ENCODE assay signal across 7 mouse cellular contexts in genomic region chr8:126660658-126661316, GRCm38 (mm10).
DNase-seq lines count a peak whose midpoint lies in the region; ATAC-seq and TF ChIP-seq lines count a peak whose summit lies in the region.

No protein-coding gene starts in this region.

- H3K27ac ChIP-seq in thymus, adult 2 months (ENCODE audit: control insufficient read depth, insufficient read depth, low read length), result peak overlapping the region; percentile 51
- peak overlapping the region; percentile 90 for H3K27ac ChIP-seq in forebrain, embryonic 12.5 days
- peak overlapping the region; percentile 95 for H3K27ac ChIP-seq in midbrain, embryonic 15.5 days

- H3K27me3 ChIP-seq in thymus, adult 2 months (ENCODE audit: control insufficient read depth, insufficient read depth, low read length), result no peaks in the 10 kb centered on the region
- H3K27me3 ChIP-seq in forebrain, embryonic 12.5 days, result no peaks in the 10 kb centered on the region
- no peaks in the 10 kb centered on the region for H3K27me3 ChIP-seq in midbrain, embryonic 15.5 days (replicated peaks)

- H3K4me3 ChIP-seq in thymus, adult 2 months (ENCODE audit: control insufficient read depth, insufficient read depth, low read length), result no peak overlapping the region
- H3K4me3 ChIP-seq in forebrain, embryonic 12.5 days (replicated peaks), result no peak overlapping the region
- H3K4me3 ChIP-seq in midbrain, embryonic 15.5 days, result no peak overlapping the region

- H3K4me2 ChIP-seq in forebrain, embryonic 12.5 days, result peak overlapping the region; percentile 47
- H3K4me2 ChIP-seq in midbrain, embryonic 15.5 days, result peak overlapping the region; percentile 17

- peaks cover 65% of the 10 kb centered on the region for H3K4me1 ChIP-seq in thymus, adult 2 months (replicated peaks; ENCODE audit: control insufficient read depth, insufficient read depth, low read length)
- H3K4me1 ChIP-seq in forebrain, embryonic 12.5 days, result peaks cover 66% of the 10 kb centered on the region
- H3K4me1 ChIP-seq in midbrain, embryonic 15.5 days, result peaks cover 68% of the 10 kb centered on the region

- 29% methylated on average over 12 of the region's 12 CpGs for WGBS in thymus, adult 2 months
- 14% methylated on average over 10 of the region's 12 CpGs for WGBS in forebrain, embryonic 12.5 days
- WGBS in midbrain, embryonic 15.5 days, result 5% methylated on average over 9 of the region's 12 CpGs

- peak; percentile 23 for DNase-seq in thymus, adult 2 months
- DNase-seq in thymus, adult 18-20 months, result no peak
- peak; percentile 69 for DNase-seq in kidney, postnatal 10 days
- DNase-seq in ovary, postnatal 10 days (ENCODE audit: low spot score), result no peak
- DNase-seq in frontal cortex, postnatal 36 days (ENCODE audit: low spot score in 2 of 2), result no peak

- peak; percentile 31; the same call in 1 of the 2 replicates for ATAC-seq in forebrain, embryonic 12.5 days (ENCODE audit: low FRiP score)
- ATAC-seq in midbrain, embryonic 15.5 days (replicated peaks), result peak; percentile 30; the same call in 1 of the 2 replicates

- no peaks in the 10 kb centered on the region for H3K36me3 ChIP-seq in thymus, adult 2 months (ENCODE audit: control insufficient read depth, insufficient read depth, low read length)
- no peaks in the 10 kb centered on the region for H3K36me3 ChIP-seq in forebrain, embryonic 12.5 days (replicated peaks)
- H3K36me3 ChIP-seq in midbrain, embryonic 15.5 days (replicated peaks), result no peaks in the 10 kb centered on the region

- H3K9ac ChIP-seq in forebrain, embryonic 12.5 days, result peak overlapping the region; percentile 36
- 0 out of 2 replicates have a peak overlapping the region, but pooled peaks have one; percentile 11 for H3K9ac ChIP-seq in midbrain, embryonic 15.5 days

- no peak for TF ChIP-seq POLR2A in thymus, adult 2 months (IDR thresholded peaks at IDR 0.05; ENCODE audit: control insufficient read depth, extremely low read depth, insufficient read depth, low read length, poor library complexity)

- no peaks in the 10 kb centered on the region for H3K9me3 ChIP-seq in forebrain, embryonic 12.5 days
- no peaks in the 10 kb centered on the region for H3K9me3 ChIP-seq in midbrain, embryonic 15.5 days

- no peak for TF ChIP-seq CTCF in thymus, adult 2 months (IDR thresholded peaks at IDR 0.05; ENCODE audit: borderline replicate concordance, control insufficient read depth, extremely low read depth, insufficient read depth, low read length, poor library complexity)

Comparison
In these comparisons a context has a peak if more than half of its experiments do, and no peak if none do; other contexts are left out.
1. DNase-seq: peak in thymus, adult 2 months (single experiment) and kidney, postnatal 10 days (single experiment); none in thymus, adult 18-20 months (0 of 2), ovary, postnatal 10 days (single experiment) and frontal cortex, postnatal 36 days (0 of 2).
2. Peak in every context shown above with its lines, with median percentiles within 50 percentile points of each other: H3K27ac ChIP-seq.